Mouse (Mus musculus): ENCODE measurements at regions not wholly inside any gene's neighbourhood (a gene's known extent, or its start where the extent isn't known, plus 50 kb on each side); places are given as distances from the start of the nearest gene placed in this dataset.
A peak's percentile ranks its signal among the peaks of the same experiment; 100 is the strongest.

DNA sequence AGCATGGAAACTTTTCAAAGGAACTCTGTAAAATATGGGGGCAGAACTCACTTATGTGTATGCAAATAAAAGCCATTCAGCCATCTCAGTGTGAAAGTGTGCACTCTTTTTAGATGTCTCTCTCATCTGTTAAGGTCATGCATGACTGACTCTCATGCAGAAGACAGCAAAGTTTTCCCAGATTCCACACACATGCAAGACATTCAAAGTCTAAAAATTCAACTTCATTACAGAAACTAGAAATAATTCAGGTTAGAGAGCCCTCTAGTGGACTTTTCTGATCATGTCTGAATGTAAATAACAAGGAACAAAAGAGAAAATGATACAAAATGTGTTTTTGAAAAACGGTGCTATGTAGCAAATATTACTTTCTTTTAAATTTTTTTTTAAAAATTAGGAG lies 308.8 kb upstream of the Chl1 start:
- Histone ChIP-seq H3K9ac (no peak overlapping the region), H3K4me2 (no peak overlapping the region), H3K9me3 (replicated peaks) (no peaks in the 10 kb centered on the region), H3K27ac (no peak overlapping the region), H3K27me3 (no peaks in the 10 kb centered on the region), H3K4me3 (no peak overlapping the region), H3K4me1 (no peaks in the 10 kb centered on the region; the same call in 1 of the 2 replicates), H3K36me3 (ENCODE audit: poor library complexity, severe bottlenecking) (no peaks in the 10 kb centered on the region)
- 13% methylated on average over 1 of the region's 1 CpGs for WGBS
- ATAC-seq = peak; percentile 75

DNA sequence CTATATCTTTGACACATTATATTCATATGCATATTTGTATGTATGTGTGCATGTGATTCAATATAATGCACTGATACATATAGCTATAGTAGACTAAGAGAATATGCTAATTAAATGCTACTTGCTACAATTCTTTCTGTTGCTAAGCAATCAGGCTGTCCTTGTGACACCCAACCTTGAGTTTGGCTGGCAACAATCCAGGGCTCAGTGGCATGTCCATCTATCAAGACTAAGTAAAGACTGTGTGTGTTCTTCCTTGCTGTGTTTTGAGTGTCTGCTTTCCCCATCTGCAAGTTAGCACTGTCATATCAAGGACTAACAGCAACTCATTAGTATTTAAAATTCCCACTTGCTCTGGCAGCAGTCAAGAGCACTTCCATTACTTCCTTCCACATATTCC lies 301.2 kb upstream of the Chl1 start:
- Histone ChIP-seq H3K9me3 (replicated peaks) (no peaks in the 10 kb centered on the region), H3K4me2 (no peak overlapping the region), H3K27me3 (no peaks in the 10 kb centered on the region), H3K4me3 (no peak overlapping the region), H3K4me1 (peaks cover 3% of the 10 kb centered on the region), H3K9ac (no peak overlapping the region), H3K27ac (no peak overlapping the region), H3K36me3 (ENCODE audit: poor library complexity, severe bottlenecking) (no peaks in the 10 kb centered on the region)
- ATAC-seq = no peak; the same call in 1 of the 2 replicates

DNA sequence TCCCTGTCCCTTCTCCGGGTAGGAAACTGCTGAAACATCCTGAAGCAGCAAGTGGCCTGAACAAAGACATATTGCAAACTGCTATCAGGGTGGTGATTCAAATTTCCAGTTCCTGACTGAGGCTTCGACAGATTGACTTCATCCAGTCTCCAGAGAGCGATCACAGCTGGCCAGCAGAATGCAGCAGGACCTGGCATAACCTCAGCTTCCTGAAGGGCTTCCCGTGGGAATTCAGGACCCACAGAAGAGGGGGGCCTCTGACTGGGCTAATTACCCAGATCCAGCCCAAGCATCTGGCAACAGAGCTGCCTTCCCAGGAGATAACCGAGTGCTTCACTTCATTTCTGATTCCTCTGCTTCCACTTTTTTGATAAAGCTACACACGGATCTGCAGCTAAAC lies 297.2 kb upstream of the Chl1 start:
- peaks cover 3% of the 10 kb centered on the region for H3K4me1 ChIP-seq
- no peak overlapping the region for H3K9ac ChIP-seq
- H3K27ac ChIP-seq = no peak overlapping the region
- 75% methylated on average over 6 of the region's 6 CpGs for WGBS
- H3K36me3 ChIP-seq (ENCODE audit: poor library complexity, severe bottlenecking) = no peaks in the 10 kb centered on the region
- no peaks in the 10 kb centered on the region for H3K9me3 ChIP-seq (replicated peaks)
- no peak for ATAC-seq
- H3K4me2 ChIP-seq = no peak overlapping the region
- no peak overlapping the region for H3K4me3 ChIP-seq
- H3K27me3 ChIP-seq = no peaks in the 10 kb centered on the region

DNA sequence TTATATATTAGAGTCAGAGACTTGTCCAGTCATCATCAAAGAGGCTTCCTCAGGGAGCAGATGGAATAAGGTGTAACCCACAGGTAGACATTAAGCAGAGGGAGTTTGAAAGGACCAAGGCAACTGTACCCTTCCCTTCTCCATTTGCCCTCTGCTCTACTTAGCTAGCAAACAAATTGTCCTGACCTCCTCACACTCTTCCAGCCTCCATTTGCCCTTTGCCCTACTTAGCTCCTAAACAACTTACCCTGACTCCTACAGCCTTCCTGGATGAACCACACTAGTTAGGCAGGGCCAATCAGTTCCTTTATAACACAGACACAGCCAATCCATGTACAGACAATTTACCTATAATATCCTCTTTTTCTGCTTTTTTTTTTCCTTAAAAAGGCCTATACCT lies 273.5 kb upstream of the Chl1 start:
- H3K36me3 ChIP-seq (ENCODE audit: poor library complexity, severe bottlenecking) = no peaks in the 10 kb centered on the region
- no peak overlapping the region for H3K4me2 ChIP-seq
- H3K4me1 ChIP-seq = no peaks in the 10 kb centered on the region
- no peaks in the 10 kb centered on the region for H3K9me3 ChIP-seq (replicated peaks)
- H3K27me3 ChIP-seq = no peaks in the 10 kb centered on the region
- ATAC-seq = no peak
- no peak overlapping the region for H3K4me3 ChIP-seq
- no peak overlapping the region for H3K27ac ChIP-seq
- H3K9ac ChIP-seq = no peak overlapping the region

DNA sequence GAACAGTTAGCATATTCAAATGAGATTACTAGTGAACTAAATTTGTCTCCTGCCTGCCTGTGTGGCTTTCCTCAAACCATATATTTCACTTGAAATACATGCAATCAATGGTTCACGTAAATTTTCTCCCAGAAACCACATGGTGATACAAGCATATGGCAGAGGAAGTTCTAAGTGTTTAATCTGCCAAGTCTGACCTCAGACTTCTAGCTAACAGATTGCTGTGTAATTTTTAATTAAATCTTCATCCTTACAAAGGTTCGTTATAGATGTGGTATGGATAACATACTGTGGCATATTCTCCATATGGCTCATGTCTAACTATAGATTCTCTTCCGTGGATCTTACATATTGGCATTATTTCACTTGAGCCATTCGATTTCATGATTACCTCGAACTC lies 241.4 kb upstream of the Chl1 start:
- Histone ChIP-seq H3K4me1 (no peaks in the 10 kb centered on the region), H3K27ac (no peak overlapping the region), H3K4me2 (no peak overlapping the region), H3K9ac (no peak overlapping the region), H3K4me3 (no peak overlapping the region), H3K27me3 (no peaks in the 10 kb centered on the region), H3K9me3 (replicated peaks) (no peaks in the 10 kb centered on the region), H3K36me3 (ENCODE audit: poor library complexity, severe bottlenecking) (no peaks in the 10 kb centered on the region)
- 0 out of 2 replicates have a peak, but pooled peaks have one; percentile 30 for ATAC-seq
- 82% methylated on average over 5 of the region's 5 CpGs for WGBS

DNA sequence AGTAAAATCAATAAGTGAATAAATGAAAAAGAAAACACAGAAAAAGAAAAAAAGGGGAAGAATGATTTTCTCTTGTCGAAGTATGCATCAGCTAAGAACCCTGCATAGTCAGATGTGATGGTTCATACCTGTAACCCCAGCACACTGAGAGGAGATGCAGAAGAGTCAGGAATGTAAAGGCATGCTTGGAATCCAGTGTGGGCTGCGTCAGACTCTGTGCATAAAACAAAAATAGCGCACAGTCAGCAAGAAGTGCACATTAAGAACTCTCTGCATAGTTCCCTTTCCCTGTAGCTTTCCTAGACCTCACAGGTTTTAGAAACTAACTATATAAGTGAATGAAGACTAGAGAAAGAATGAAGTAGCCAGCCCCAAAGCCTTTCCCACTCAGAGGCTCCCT lies 238.2 kb upstream of the Chl1 start:
- ATAC-seq = no peak
- Histone ChIP-seq H3K27me3 (no peaks in the 10 kb centered on the region), H3K9me3 (replicated peaks) (no peaks in the 10 kb centered on the region), H3K9ac (no peak overlapping the region), H3K27ac (no peak overlapping the region), H3K4me2 (no peak overlapping the region), H3K4me3 (no peak overlapping the region), H3K4me1 (no peaks in the 10 kb centered on the region), H3K36me3 (ENCODE audit: poor library complexity, severe bottlenecking) (no peaks in the 10 kb centered on the region)
- WGBS = 85% methylated on average over 3 of the region's 3 CpGs

DNA sequence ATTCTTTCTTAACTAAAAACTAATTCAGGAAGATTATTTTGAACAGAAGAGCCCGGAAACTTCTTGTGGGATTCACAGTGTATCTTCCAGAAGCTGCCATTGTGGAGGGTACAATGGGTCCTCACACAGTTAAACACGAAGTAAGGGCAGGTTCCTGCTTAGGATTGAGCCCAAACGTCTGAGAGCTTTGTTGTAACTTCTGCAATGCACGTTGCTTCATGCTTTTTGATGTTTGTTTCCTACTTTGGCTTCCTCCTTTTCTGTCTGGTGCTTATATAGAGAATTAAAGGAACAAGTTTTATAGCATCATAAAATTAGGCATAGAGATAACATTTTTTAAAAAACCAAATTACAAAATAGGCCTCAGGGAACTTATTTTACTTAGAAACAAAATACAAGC lies 235.3 kb upstream of the Chl1 start:
- H3K9me3 ChIP-seq (replicated peaks) = no peaks in the 10 kb centered on the region
- H3K27ac ChIP-seq = no peak overlapping the region
- ATAC-seq = no peak
- H3K4me2 ChIP-seq = no peak overlapping the region
- H3K4me1 ChIP-seq = no peaks in the 10 kb centered on the region
- H3K9ac ChIP-seq = no peak overlapping the region
- 57% methylated on average over 4 of the region's 4 CpGs for WGBS
- H3K36me3 ChIP-seq (ENCODE audit: poor library complexity, severe bottlenecking) = no peaks in the 10 kb centered on the region
- H3K4me3 ChIP-seq = no peak overlapping the region
- no peaks in the 10 kb centered on the region for H3K27me3 ChIP-seq

DNA sequence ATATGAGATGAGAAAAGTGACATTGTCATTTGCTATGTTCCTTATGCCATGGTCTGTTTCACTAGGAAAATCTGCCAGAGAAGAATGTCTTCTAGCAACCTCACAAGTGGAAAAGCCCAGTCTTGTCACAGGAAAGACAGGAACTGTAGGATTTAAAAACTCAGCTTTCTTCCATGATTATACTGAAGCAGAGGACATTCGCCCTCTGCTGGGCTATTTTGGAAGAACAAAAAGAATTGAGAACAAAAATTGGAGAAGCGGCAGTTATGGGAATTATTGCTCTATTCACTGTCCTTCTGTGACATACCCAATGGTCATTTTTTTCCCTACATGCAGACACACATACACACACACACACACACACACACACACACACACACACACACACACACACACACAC lies 234.9 kb upstream of the Chl1 start:
- H3K27me3 ChIP-seq = no peaks in the 10 kb centered on the region
- H3K36me3 ChIP-seq (ENCODE audit: poor library complexity, severe bottlenecking) = no peaks in the 10 kb centered on the region

DNA sequence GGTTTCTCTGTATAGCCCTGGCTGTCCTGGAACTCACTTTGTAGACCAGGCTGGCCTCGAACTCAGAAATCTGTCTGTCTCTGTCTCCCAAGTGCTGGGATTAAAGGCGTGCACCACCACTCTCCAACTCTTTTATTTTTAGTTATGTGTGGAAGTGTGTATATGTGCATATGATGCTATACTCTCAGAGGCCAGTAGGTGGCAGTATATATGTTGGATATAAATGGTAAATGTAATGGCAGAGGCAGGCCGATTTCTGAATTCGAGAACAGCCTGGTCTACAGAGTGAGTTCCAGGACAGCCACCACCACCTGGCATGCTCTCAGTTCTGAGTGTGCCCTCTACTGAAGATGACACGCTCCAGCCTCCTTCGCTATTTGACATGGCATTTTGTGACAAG lies 214.4 kb upstream of the Chl1 start:
- Histone ChIP-seq H3K9me3 (replicated peaks) (no peaks in the 10 kb centered on the region), H3K4me2 (no peak overlapping the region), H3K9ac (no peak overlapping the region), H3K27ac (no peak overlapping the region), H3K36me3 (ENCODE audit: poor library complexity, severe bottlenecking) (no peaks in the 10 kb centered on the region), H3K4me3 (no peak overlapping the region), H3K27me3 (no peaks in the 10 kb centered on the region), H3K4me1 (no peaks in the 10 kb centered on the region)
- no peak for ATAC-seq
- WGBS = 92% methylated on average over 6 of the region's 6 CpGs

More for the DNA sequence above, 234.9 kb upstream of the Chl1 start:
- 33% methylated on average over 2 of the region's 2 CpGs for WGBS
- Histone ChIP-seq H3K4me3 (no peak overlapping the region), H3K9ac (no peak overlapping the region), H3K4me1 (no peaks in the 10 kb centered on the region), H3K9me3 (replicated peaks) (no peaks in the 10 kb centered on the region), H3K4me2 (no peak overlapping the region), H3K27ac (no peak overlapping the region)
- ATAC-seq = no peak

DNA sequence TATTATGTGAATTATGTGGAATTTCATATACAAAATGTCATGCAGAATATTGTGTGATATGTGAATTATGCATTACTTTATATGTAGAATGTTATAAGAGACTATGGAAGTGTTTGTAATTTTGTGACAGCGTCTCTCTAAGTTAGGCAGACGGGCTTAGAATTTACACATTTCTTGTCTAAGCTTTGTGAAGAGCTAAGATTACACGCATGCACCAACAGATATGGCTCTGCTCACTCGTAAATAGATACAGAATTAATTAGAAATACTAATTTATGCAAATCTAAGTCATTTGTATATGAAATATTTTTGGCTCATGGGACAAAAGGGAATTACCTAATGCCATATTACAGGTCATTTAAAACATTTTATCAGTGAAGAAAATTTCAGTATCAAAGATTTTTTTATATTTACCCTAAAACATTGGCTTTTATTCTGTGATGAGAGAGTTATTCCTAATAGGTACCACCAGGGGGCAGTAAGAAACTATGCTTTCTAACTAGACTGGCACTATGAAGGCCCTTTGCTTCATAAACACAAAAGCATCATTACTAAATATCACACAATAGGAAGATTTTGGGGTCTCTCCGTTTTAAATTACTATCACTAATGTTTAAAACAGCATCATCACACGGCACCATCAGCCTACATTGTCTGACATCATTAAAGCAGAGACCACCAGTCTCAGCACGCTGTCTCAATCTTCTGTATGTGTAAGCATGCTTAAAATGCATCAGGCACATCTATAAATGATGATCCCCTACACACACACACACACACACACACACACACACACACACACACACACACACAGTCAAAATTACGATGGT lies 203.8 kb upstream of the Chl1 start:
- Histone ChIP-seq H3K9ac (no peak overlapping the region), H3K27me3 (no peaks in the 10 kb centered on the region), H3K27ac (peak overlapping the region; percentile 28; the same call in 1 of the 2 replicates), H3K4me3 (no peak overlapping the region), H3K4me1 (no peaks in the 10 kb centered on the region), H3K36me3 (ENCODE audit: poor library complexity, severe bottlenecking) (no peaks in the 10 kb centered on the region), H3K9me3 (replicated peaks) (no peaks in the 10 kb centered on the region), H3K4me2 (no peak overlapping the region)
- WGBS = 46% methylated on average over 8 of the region's 8 CpGs
- ATAC-seq = peak; percentile 83

DNA sequence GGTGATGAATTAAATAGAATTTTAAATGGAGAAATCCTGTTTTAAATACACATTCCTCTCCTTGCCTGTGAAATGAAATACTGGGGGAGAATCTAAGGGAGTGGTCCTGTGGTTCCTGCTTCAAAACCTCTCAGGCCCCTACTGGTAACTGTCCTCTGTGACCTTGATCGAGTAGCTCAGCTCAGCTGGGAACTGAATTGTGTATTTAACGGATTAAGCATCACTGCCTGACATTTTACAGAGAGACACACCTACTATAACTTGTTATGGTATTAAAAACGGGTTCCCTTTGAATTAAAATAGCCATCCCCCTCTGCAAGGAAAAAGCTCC lies 203.2 kb upstream of the Chl1 start:
- H3K27me3 ChIP-seq = no peaks in the 10 kb centered on the region
- 20% methylated on average over 3 of the region's 3 CpGs for WGBS
- H3K9ac ChIP-seq = no peak overlapping the region
- no peaks in the 10 kb centered on the region for H3K36me3 ChIP-seq (ENCODE audit: poor library complexity, severe bottlenecking)
- no peak overlapping the region for H3K4me2 ChIP-seq
- H3K27ac ChIP-seq = peak overlapping the region; percentile 28
- no peak overlapping the region for H3K4me3 ChIP-seq
- ATAC-seq = peak; percentile 70
- no peaks in the 10 kb centered on the region for H3K9me3 ChIP-seq (replicated peaks)
- 0 out of 2 replicates have a peak, but pooled peaks cover 5% of the 10 kb centered on the region for H3K4me1 ChIP-seq

DNA sequence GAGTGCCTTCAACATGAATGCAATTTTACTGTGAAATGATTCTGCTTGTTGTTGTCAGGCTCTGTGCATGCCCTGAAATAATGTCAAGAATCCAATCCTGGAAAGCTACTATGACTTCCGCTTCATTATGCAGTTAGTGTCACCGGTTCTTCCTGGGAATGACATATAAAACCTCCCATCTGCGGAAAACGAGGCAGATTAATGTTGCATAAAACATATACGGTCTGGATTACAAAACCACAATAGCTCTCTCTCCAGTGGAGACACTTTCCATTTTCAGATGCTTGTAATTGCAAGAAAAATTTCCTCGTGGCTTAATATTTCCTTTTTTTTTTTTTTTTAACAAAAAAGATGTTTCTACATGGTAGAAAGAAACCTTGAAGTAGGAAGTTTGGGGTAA lies 198.2 kb upstream of the Chl1 start:
- Histone ChIP-seq H3K4me1 (peaks cover 11% of the 10 kb centered on the region), H3K27me3 (no peaks in the 10 kb centered on the region), H3K4me3 (no peak overlapping the region), H3K36me3 (ENCODE audit: poor library complexity, severe bottlenecking) (no peaks in the 10 kb centered on the region), H3K27ac (no peak overlapping the region; the same call in 1 of the 2 replicates), H3K4me2 (no peak overlapping the region), H3K9me3 (replicated peaks) (no peaks in the 10 kb centered on the region), H3K9ac (no peak overlapping the region)
- 57% methylated on average over 6 of the region's 6 CpGs for WGBS
- no peak for ATAC-seq

DNA sequence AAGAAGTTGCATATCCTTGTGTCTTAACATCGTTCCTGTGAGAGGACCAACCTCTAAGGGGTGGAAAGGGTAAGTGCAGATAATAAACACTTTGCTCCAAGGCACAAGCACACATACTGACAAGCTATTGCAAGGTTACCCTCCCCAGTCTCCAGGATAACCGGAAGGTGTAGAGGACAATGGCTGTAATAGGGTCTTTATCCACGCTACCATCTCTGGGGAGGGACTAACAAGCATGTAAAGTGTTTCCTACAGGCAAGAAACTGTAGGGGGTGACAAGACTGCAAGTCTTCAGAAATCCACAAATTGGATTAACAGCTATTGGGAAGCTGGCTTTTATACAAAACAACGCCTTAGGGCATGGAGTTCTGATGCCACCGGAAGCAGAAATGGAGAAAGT lies 197.5 kb upstream of the Chl1 start:
- Histone ChIP-seq H3K4me1 (peaks cover 15% of the 10 kb centered on the region), H3K4me3 (no peak overlapping the region), H3K9ac (no peak overlapping the region), H3K27ac (no peak overlapping the region), H3K4me2 (no peak overlapping the region), H3K36me3 (ENCODE audit: poor library complexity, severe bottlenecking) (no peaks in the 10 kb centered on the region), H3K27me3 (no peaks in the 10 kb centered on the region), H3K9me3 (replicated peaks) (no peaks in the 10 kb centered on the region)
- no peak for ATAC-seq
- 26% methylated on average over 5 of the region's 5 CpGs for WGBS
